Mouse (Mus musculus): Measurements from ENCODE around the gene Sox12.

DNA sequence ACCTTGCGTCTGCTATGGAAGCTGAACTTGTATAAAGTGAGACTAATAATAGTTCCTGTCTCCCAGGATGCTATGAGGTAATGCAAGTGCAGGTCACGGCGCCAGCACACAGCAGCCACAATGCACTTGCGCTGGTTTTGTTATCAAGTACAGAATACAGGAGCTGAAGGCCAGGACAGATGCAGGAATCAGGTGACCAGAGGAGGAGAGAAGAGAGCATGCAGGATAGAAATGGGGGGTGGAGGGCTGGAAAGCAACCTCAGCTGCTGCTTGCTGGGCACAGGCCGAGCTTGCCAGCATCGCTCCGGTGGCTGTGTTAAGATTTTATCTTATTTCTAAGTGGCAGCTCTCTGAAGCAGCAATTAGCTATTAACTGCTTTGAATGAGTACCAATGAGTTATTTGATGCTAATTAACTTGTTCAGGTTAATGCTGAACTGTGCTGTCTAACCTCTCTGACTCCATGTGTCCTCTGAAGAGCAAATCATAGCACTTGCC, 38.6 kb upstream of the Sox12 start:
- TF ChIP-seq CTCF (IDR thresholded peaks at IDR 0.05; ENCODE audit: borderline replicate concordance, insufficient read depth, low read depth, low read length), result no peak
- TF ChIP-seq POLR2A (IDR thresholded peaks at IDR 0.05; ENCODE audit: borderline replicate concordance, insufficient read depth, low read length), result no peak

Measured in cerebellum, adult 2 months (tissue).